Mouse (Mus musculus): ENCODE measurements around the gene Washc3.

DNA sequence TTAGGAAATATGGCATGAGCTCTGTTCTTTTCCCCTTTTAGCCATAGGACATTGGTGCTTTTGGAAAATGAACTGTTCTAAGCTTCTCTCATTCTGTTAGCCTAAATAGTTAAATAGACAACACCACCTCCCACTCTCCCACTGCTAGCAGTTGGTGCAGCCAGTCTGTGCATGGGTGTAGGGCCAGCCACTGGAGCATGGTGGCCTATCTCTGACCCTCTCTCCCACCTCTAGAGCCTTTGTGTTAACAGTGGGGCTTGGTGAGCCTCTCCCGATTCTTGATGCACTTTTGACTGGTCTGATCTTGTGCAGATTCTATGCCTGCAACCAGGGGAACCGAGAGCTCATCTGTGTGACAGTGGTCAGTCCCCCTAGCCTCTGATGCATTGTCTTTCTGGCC is 31.9 kb downstream of the Washc3 start:
- no peak for TF ChIP-seq CTCF (IDR thresholded peaks at IDR 0.05; ENCODE audit: borderline replicate concordance, insufficient read depth, low read depth, low read length)
- TF ChIP-seq POLR2A (IDR thresholded peaks at IDR 0.05; ENCODE audit: borderline replicate concordance, insufficient read depth, low read length), result no peak

All from cerebellum, adult 2 months (tissue).